Mouse (Mus musculus) thymus, adult 2 months (tissue): ENCODE measurements at regions not wholly inside any gene's neighbourhood (a gene's known extent, or its start where the extent isn't known, plus 50 kb on each side); places are given as distances from the start of the nearest gene placed in this dataset.

Experiments used
- CTCF ChIP-seq: fragments of 200-500 bp; IDR thresholded peaks from 2 replicates; pipeline ENCODE4 v1.5.1; 2012; ENCODE audit warnings: mild to moderate bottlenecking, control low read depth, low read length, moderate library complexity, borderline replicate concordance; ENCODE audit not compliant: control insufficient read depth, poor library complexity, insufficient read depth; ENCODE audit errors: extremely low read depth
- POLR2A ChIP-seq: fragments of 200-500 bp; IDR thresholded peaks from 2 replicates; pipeline ENCODE4 v1.6.1; 2012; ENCODE audit warnings: mild to moderate bottlenecking, low read length, control low read depth, moderate library complexity; ENCODE audit not compliant: control insufficient read depth, poor library complexity, insufficient read depth; ENCODE audit errors: extremely low read depth

DNA sequence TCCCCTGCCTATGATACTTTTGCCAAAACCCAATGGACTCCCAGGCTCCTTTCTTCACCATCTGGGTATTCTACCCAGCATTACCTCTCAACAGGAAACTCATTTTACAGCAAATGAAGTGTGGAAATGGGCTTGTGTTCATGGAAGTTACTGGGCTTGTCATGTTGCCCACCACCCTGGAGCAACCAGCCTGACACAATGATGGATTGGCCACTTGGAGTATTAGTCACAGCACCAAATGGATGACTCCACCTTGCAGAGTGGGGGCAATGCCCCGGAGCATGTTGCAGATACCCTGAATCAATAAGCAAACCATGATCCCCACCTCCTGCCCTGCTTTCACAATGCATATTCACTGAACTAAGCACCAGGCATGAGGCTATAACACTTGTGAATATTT, 543.5 kb downstream of the Adgrl2 start:
- TF ChIP-seq CTCF: no peak
- TF ChIP-seq POLR2A: no peak
